Mouse (Mus musculus): ENCODE results near the gene Hic1.

GRCm38 (mm10) chr11:75161417-75162008, 7.8 kb downstream of the Hic1 start:
- TF ChIP-seq EP300 (IDR thresholded peaks at IDR 0.05) (no peak; the same call in 1 of the 2 replicates), CTCF (IDR thresholded peaks at IDR 0.05) (no peak)
